Mouse (Mus musculus) spleen, adult 2 months (tissue): Measurements from ENCODE around the gene Ldlrap1.

Source experiments
- CTCF ChIP-seq: fragments of 200-500 bp; IDR thresholded peaks from 2 replicates; pipeline ENCODE4 v1.5.1; 2011; ENCODE audit warnings: mild to moderate bottlenecking, inconsistent platforms; ENCODE audit not compliant: insufficient read depth, insufficient read length, insufficient replicate concordance; ENCODE audit errors: extremely low read depth
- POLR2A ChIP-seq: fragments of 200-500 bp; IDR thresholded peaks from 2 replicates; pipeline ENCODE4 v1.6.1; 2011; ENCODE audit warnings: low read depth, low read length, inconsistent platforms

GRCm38 (mm10) chr4:134737365-134737910 lies 30.4 kb downstream of the Ldlrap1 start:
- no peak for TF ChIP-seq POLR2A
- no peak for TF ChIP-seq CTCF
